In the genomic region with DNA sequence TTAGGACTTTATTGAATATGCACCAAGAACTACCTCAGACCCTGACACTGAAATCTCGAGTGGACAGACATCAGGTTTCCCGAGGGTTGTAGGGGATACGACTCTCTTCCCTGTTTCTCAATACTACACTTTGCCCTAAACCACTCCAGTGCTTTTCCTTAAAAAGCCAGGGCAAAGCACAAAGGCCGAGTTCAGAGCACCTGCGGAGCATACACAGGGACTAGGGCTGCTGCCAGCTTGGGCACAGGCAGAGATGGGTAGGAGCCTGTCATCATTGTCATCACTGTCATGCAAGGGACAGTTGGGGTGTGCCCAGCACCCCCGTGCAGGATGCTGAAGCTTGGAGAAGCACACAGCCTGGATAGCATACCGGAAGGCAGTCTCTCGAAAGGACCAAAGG, we compare ENCODE assay signal across 27 mouse cellular contexts. TPM values are rescaled to one million over a fixed set of nuclear protein-coding genes. Genes with fewer than 3 reads are reported as not detected.
A peak's percentile ranks its signal among the peaks of the same experiment; 100 is the strongest.
DNase-seq lines count a peak whose midpoint lies in the region; ATAC-seq lines count a peak whose summit lies in the region.
"Had no signal": no experiment of that assay in that cellular context is flagged by ENCODE, and none has a peak within 500 bp of the region (broad histone marks: within the 10 kb centered on the region; RNA-seq: fewer than 3 reads in every experiment).

No protein-coding gene starts in this region.

- no peak overlapping the region for H3K9ac ChIP-seq in kidney, embryonic 16.5 days (replicated peaks; ENCODE audit: low read length)
- H3K9ac ChIP-seq in midbrain, embryonic 11.5 days (ENCODE audit: low read length): no peak overlapping the region
- no peak overlapping the region for H3K9ac ChIP-seq in midbrain, embryonic 15.5 days
- no peak overlapping the region for H3K9ac ChIP-seq in hindbrain, embryonic 12.5 days
- H3K9ac ChIP-seq: embryonic facial prominence, embryonic 12.5 days; embryonic facial prominence, embryonic 15.5 days; forebrain, postnatal 0 days; hindbrain, embryonic 13.5 days had no signal

- DNase-seq in kidney, adult 18-20 months: peak; percentile 36
- peak; percentile 66 for DNase-seq in kidney, adult 9 months
- no peak for DNase-seq in kidney, postnatal 4 days
- DNase-seq in midbrain, embryonic 11.5 days (ENCODE audit: low spot score, missing footprints): peak; percentile 73
- DNase-seq: adrenal gland, adult 2 months; adrenal gland, postnatal 14 days; cerebellum, adult 11 months; cerebellum, adult 2 months; cerebellum, adult 9-11 months; cerebellum, postnatal 25 days; forebrain, postnatal 0 days; gastrocnemius, adult 2 months; gastrocnemius, postnatal 14 days; heart, adult 11 months had no signal

- no peak overlapping the region for H3K4me2 ChIP-seq in kidney, embryonic 16.5 days (replicated peaks; ENCODE audit: low read depth, low read length)
- no peak overlapping the region for H3K4me2 ChIP-seq in midbrain, embryonic 11.5 days
- H3K4me2 ChIP-seq in midbrain, embryonic 15.5 days: no peak overlapping the region
- H3K4me2 ChIP-seq in hindbrain, embryonic 12.5 days (replicated peaks): no peak overlapping the region
- H3K4me2 ChIP-seq: embryonic facial prominence, embryonic 12.5 days; embryonic facial prominence, embryonic 15.5 days; heart, embryonic 11.5 days; hindbrain, embryonic 13.5 days had no signal

- ATAC-seq in kidney, embryonic 16.5 days (ENCODE audit: low FRiP score, low TSS enrichment): no peak
- no peak for ATAC-seq in midbrain, embryonic 11.5 days (ENCODE audit: low FRiP score)
- no peak for ATAC-seq in midbrain, embryonic 15.5 days (replicated peaks)
- ATAC-seq in hindbrain, embryonic 12.5 days (ENCODE audit: low FRiP score): no peak
- ATAC-seq: CD4-positive, CD25-positive, alpha-beta regulatory T cell, adult 4 months; forebrain, embryonic 14.5 days; forebrain, postnatal 0 days had no signal

- H3K4me3 ChIP-seq in kidney, embryonic 16.5 days (ENCODE audit: low read length): no peak overlapping the region
- no peak overlapping the region for H3K4me3 ChIP-seq in midbrain, embryonic 11.5 days (ENCODE audit: low read depth, low read length)
- no peak overlapping the region for H3K4me3 ChIP-seq in midbrain, embryonic 15.5 days
- H3K4me3 ChIP-seq in hindbrain, embryonic 12.5 days: no peak overlapping the region
- H3K4me3 ChIP-seq: embryonic facial prominence, embryonic 12.5 days; embryonic facial prominence, embryonic 15.5 days; gastrocnemius, adult 2 months; hindbrain, embryonic 13.5 days had no signal

- no peaks in the 10 kb centered on the region for H3K27me3 ChIP-seq in kidney, embryonic 16.5 days (ENCODE audit: insufficient read depth, low read length)
- H3K27me3 ChIP-seq in midbrain, embryonic 11.5 days (ENCODE audit: control insufficient read depth, insufficient read depth, low read length): no peaks in the 10 kb centered on the region
- H3K27me3 ChIP-seq in midbrain, embryonic 15.5 days (replicated peaks): no peaks in the 10 kb centered on the region
- no peaks in the 10 kb centered on the region for H3K27me3 ChIP-seq in hindbrain, embryonic 12.5 days
- H3K27me3 ChIP-seq: embryonic facial prominence, embryonic 12.5 days; embryonic facial prominence, embryonic 15.5 days; hindbrain, embryonic 13.5 days had no signal

- H3K27ac ChIP-seq in kidney, embryonic 16.5 days (ENCODE audit: low read length): no peak overlapping the region
- no peak overlapping the region for H3K27ac ChIP-seq in midbrain, embryonic 11.5 days (ENCODE audit: low read depth, low read length)
- H3K27ac ChIP-seq in midbrain, embryonic 15.5 days: no peak overlapping the region
- no peak overlapping the region for H3K27ac ChIP-seq in hindbrain, embryonic 12.5 days
- H3K27ac ChIP-seq: embryonic facial prominence, embryonic 12.5 days; embryonic facial prominence, embryonic 15.5 days; gastrocnemius, adult 2 months; hindbrain, embryonic 13.5 days had no signal

- H3K4me1 ChIP-seq in kidney, embryonic 16.5 days (ENCODE audit: insufficient read depth, low read length): no peaks in the 10 kb centered on the region
- H3K4me1 ChIP-seq in midbrain, embryonic 11.5 days (ENCODE audit: control insufficient read depth, insufficient read depth, low read length): no peaks in the 10 kb centered on the region
- no peaks in the 10 kb centered on the region for H3K4me1 ChIP-seq in midbrain, embryonic 15.5 days
- H3K4me1 ChIP-seq in hindbrain, embryonic 12.5 days: 0 out of 2 replicates have a peak, but pooled peaks cover 5% of the 10 kb centered on the region
- H3K4me1 ChIP-seq: embryonic facial prominence, embryonic 12.5 days; embryonic facial prominence, embryonic 15.5 days had no signal

- 82% methylated on average over 8 of the region's 8 CpGs for WGBS in kidney, embryonic 16.5 days
- 82% methylated on average over 8 of the region's 8 CpGs for WGBS in midbrain, embryonic 11.5 days
- 85% methylated on average over 8 of the region's 8 CpGs for WGBS in midbrain, embryonic 15.5 days
- 85% methylated on average over 8 of the region's 8 CpGs for WGBS in hindbrain, embryonic 12.5 days

- no peaks in the 10 kb centered on the region for H3K36me3 ChIP-seq in kidney, embryonic 16.5 days (ENCODE audit: insufficient read depth, low read length)
- no peaks in the 10 kb centered on the region for H3K36me3 ChIP-seq in midbrain, embryonic 11.5 days (ENCODE audit: control insufficient read depth, insufficient read depth, low read length)
- H3K36me3 ChIP-seq in midbrain, embryonic 15.5 days (replicated peaks): no peaks in the 10 kb centered on the region
- no peaks in the 10 kb centered on the region for H3K36me3 ChIP-seq in hindbrain, embryonic 12.5 days
- H3K36me3 ChIP-seq: embryonic facial prominence, embryonic 12.5 days; embryonic facial prominence, embryonic 15.5 days; hindbrain, embryonic 13.5 days had no signal

- H3K9me3 ChIP-seq in kidney, embryonic 16.5 days (ENCODE audit: low read length): no peaks in the 10 kb centered on the region
- no peaks in the 10 kb centered on the region for H3K9me3 ChIP-seq in midbrain, embryonic 11.5 days (ENCODE audit: control insufficient read depth, low read length)
- no peaks in the 10 kb centered on the region for H3K9me3 ChIP-seq in midbrain, embryonic 15.5 days
- H3K9me3 ChIP-seq in hindbrain, embryonic 12.5 days (replicated peaks): no peaks in the 10 kb centered on the region
- H3K9me3 ChIP-seq: embryonic facial prominence, embryonic 12.5 days; embryonic facial prominence, embryonic 15.5 days; hindbrain, embryonic 13.5 days had no signal

RNA-seq across cellular contexts. Expression of a gene that starts 8.8 kb away (rescaled TPM):
- polyA plus RNA-seq in kidney, embryonic 16.5 days (2015; fragmentation: Nextera tagmentation; extraction: Ambion mirVana): 55.7 and 63.3 TPM in 2 replicates
- polyA plus RNA-seq in midbrain, embryonic 11.5 days (2014; fragmentation: Nextera tagmentation; extraction: Ambion mirVana): 43.5 and 46.3 TPM in 2 replicates
- polyA plus RNA-seq in midbrain, embryonic 15.5 days (2015; fragmentation: Nextera tagmentation; extraction: Ambion mirVana): 116 and 122 TPM in 2 replicates
- 66.7 and 72.0 TPM in 2 replicates for polyA plus RNA-seq in hindbrain, embryonic 12.5 days (2016; fragmentation: Nextera tagmentation; extraction: Ambion mirVana)

RNA-seq across cellular contexts. Expression of a gene that starts 10.2 kb away (rescaled TPM):
- 1.5 and 2.1 TPM in 2 replicates for polyA plus RNA-seq in kidney, embryonic 16.5 days (2015; fragmentation: Nextera tagmentation; extraction: Ambion mirVana)
- not detected in 2 replicates for polyA plus RNA-seq in midbrain, embryonic 11.5 days (2014; fragmentation: Nextera tagmentation; extraction: Ambion mirVana)
- polyA plus RNA-seq in midbrain, embryonic 15.5 days (2015; fragmentation: Nextera tagmentation; extraction: Ambion mirVana): 0.40 and 0.68 TPM in 2 replicates
- 0.13 and 0.17 TPM in 2 replicates for polyA plus RNA-seq in hindbrain, embryonic 12.5 days (2016; fragmentation: Nextera tagmentation; extraction: Ambion mirVana)

RNA-seq across cellular contexts. Expression of a gene that starts 36.5 kb away (rescaled TPM):
- polyA plus RNA-seq in kidney, embryonic 16.5 days (2015; fragmentation: Nextera tagmentation; extraction: Ambion mirVana): 4.5 and 4.8 TPM in 2 replicates
- polyA plus RNA-seq in midbrain, embryonic 11.5 days (2014; fragmentation: Nextera tagmentation; extraction: Ambion mirVana): 1.3 and 1.8 TPM in 2 replicates
- polyA plus RNA-seq in midbrain, embryonic 15.5 days (2015; fragmentation: Nextera tagmentation; extraction: Ambion mirVana): 4.8 and 6.8 TPM in 2 replicates
- 2.0 and 3.0 TPM in 2 replicates for polyA plus RNA-seq in hindbrain, embryonic 12.5 days (2016; fragmentation: Nextera tagmentation; extraction: Ambion mirVana)

RNA-seq across cellular contexts. Expression of a gene that starts 37.7 kb away (rescaled TPM):
- 12.6 and 15.4 TPM in 2 replicates for polyA plus RNA-seq in kidney, embryonic 16.5 days (2015; fragmentation: Nextera tagmentation; extraction: Ambion mirVana)
- polyA plus RNA-seq in midbrain, embryonic 11.5 days (2014; fragmentation: Nextera tagmentation; extraction: Ambion mirVana): not detected in 2 replicates
- polyA plus RNA-seq in midbrain, embryonic 15.5 days (2015; fragmentation: Nextera tagmentation; extraction: Ambion mirVana): 0.05 and 0.10 TPM in 2 replicates
- 0.06 TPM in 1 of 2 replicates, not detected in the other for polyA plus RNA-seq in hindbrain, embryonic 12.5 days (2016; fragmentation: Nextera tagmentation; extraction: Ambion mirVana)
- polyA plus RNA-seq: forebrain, embryonic 11.5 days; forebrain, embryonic 14.5 days; forebrain, postnatal 0 days; frontal cortex, adult 2 months; heart, embryonic 11.5 days; heart, embryonic 14.5 days; heart, postnatal 0 days; hindbrain, embryonic 13.5 days had no signal

Comparison
In these comparisons a context has a peak if more than half of its experiments do, and no peak if none do; other contexts are left out.
1. DNase-seq: peak in kidney, adult 18-20 months (single experiment), kidney, adult 9 months (single experiment) and midbrain, embryonic 11.5 days (single experiment); none in kidney, postnatal 4 days (0 of 2).